Mouse (Mus musculus) adrenal gland, adult (tissue): ENCODE results near the gene B3gnt2.

Experiments
- DNase-seq, 2 experiments: peaks; one replicate each; pipeline ENCODE4 v3.0.0; 2022 to 2023; ENCODE audit warnings: low spot score in 1 of 2; ENCODE audit not compliant: inconsistent age in 2 of 2

Gene B3gnt2

GRCm38 (mm10) chr11:22848649-22849195 lies 12.0 kb downstream of the B3gnt2 start:
- peak in 1 of 2 experiments; percentile 78 for DNase-seq

- peak in 1 of 2 experiments; percentile 87 for DNase-seq
Observed at GRCm38 (mm10) chr11:22847732-22848648, 12.8 kb downstream of the B3gnt2 start.

- peak in 1 of 2 experiments; percentile 79 for DNase-seq
Observed at GRCm38 (mm10) chr11:22846960-22847731, 13.6 kb downstream of the B3gnt2 start.

- DNase-seq: peak in 1 of 2 experiments; percentile 66
Observed at GRCm38 (mm10) chr11:22846093-22846835, 14.5 kb downstream of the B3gnt2 start.

- peak in 1 of 2 experiments; percentile 89 for DNase-seq
Observed at GRCm38 (mm10) chr11:22844754-22845718, 15.7 kb downstream of the B3gnt2 start.

- peak in 1 of 2 experiments; percentile 59 for DNase-seq
Observed at GRCm38 (mm10) chr11:22839456-22839855, 21.3 kb downstream of the B3gnt2 start.

GRCm38 (mm10) chr11:22838361-22838760 lies 22.4 kb downstream of the B3gnt2 start:
- peak in 1 of 2 experiments; percentile 26 for DNase-seq

GRCm38 (mm10) chr11:22836269-22836668 lies 24.5 kb downstream of the B3gnt2 start:
- DNase-seq: peak in 1 of 2 experiments; percentile 40

- no peak for DNase-seq
Observed at GRCm38 (mm10) chr11:22832600-22832999, 28.2 kb downstream of the B3gnt2 start.

GRCm38 (mm10) chr11:22831916-22832315 lies 28.8 kb downstream of the B3gnt2 start:
- DNase-seq: peak in 1 of 2 experiments; percentile 46

GRCm38 (mm10) chr11:22830684-22831083 lies 30.1 kb downstream of the B3gnt2 start:
- DNase-seq: no peak

- DNase-seq: peak in 1 of 2 experiments; percentile 84
Observed at GRCm38 (mm10) chr11:22830179-22830611, 30.6 kb downstream of the B3gnt2 start.

- DNase-seq: no peak
Observed at GRCm38 (mm10) chr11:22828988-22829632, 31.7 kb downstream of the B3gnt2 start.

- peak; percentile 56 to 80 for DNase-seq
Observed at GRCm38 (mm10) chr11:22827514-22828080, 33.2 kb downstream of the B3gnt2 start.

- DNase-seq: peak in 1 of 2 experiments; percentile 37
Observed at GRCm38 (mm10) chr11:22826665-22827064, 34.1 kb downstream of the B3gnt2 start.

- DNase-seq: no peak
Observed at GRCm38 (mm10) chr11:22826051-22826450, 34.7 kb downstream of the B3gnt2 start.

GRCm38 (mm10) chr11:22825548-22825947 lies 35.2 kb downstream of the B3gnt2 start:
- no peak for DNase-seq

GRCm38 (mm10) chr11:22824049-22824705 lies 36.6 kb downstream of the B3gnt2 start:
- peak in 1 of 2 experiments; percentile 83 for DNase-seq
